Mouse (Mus musculus): ENCODE measurements around the gene Tbc1d15. TPM values are rescaled to one million over a fixed set of nuclear protein-coding genes. Genes with fewer than 3 reads are reported as not detected.
"Not testable (repeated sequence)": the region's sequence is repeated elsewhere in the genome, so short reads cannot be mapped to it uniquely, and the experiment has no call there.

The Tbc1d15 gene
- total RNA-seq, 1 experiment from 2014 or later: 99.9 TPM

DNA sequence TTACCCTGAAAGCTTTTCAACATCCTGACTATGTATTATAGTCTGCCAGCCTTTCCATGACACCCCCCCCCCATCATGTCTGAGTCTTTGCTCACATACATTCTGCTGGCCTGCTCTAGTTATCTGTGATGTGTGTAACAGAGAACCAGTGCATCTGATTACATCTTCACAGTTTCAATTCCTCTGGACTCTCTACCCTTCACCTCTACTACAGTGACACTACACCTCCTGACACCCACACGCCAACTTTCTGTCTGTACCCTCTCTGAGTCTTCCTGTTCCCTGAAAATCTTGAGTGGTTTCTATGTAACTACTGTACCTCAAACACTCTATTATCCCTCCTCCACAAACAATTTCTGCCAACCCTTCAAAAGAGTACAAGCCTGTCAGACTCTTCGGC, 5.8 kb downstream of the Tbc1d15 start:
- no peak for DNase-seq

DNA sequence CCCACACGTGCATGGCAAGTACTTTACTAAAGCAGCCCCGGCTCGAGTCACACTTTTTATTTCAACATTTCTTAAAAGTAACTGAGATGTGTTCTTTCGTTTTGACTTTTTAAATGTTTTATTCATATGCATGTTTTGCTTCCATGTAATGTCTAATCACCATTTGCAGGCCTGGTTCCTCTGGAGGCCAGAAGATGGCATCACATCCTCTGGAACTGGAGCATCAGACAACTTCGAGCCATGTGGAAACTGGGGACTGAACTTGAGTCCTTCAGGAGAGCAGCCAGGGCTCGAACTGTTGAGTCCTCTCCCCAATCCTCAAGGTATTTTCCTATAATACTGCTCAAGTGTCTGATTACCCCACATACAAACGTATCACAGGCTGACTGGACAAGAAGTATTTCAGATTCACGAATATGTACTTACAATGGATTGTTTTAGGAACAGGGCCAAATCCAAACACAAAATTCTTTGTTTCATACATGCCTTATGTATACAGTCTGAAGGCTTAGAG, 10.1 kb downstream of the Tbc1d15 start:
- no peak for DNase-seq

DNA sequence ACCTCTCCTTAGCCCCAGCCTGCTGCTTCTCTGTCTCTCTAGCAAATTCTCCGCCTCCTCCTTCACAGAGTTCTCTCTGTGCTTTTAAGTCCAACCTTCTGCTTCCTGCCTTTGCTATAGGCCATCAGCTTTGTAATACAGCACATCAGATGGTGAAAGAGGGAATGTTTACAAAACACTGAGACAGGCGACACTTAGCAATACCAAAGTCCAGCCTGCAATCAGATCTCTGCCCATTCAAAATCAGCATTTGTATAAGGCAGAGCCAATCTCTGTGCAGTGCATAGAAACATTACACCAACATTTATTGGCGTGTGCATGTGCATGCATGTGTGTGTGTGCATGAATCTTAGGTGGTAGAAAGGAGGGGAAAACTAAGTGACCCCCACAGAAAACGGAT, 13.3 kb downstream of the Tbc1d15 start:
- DNase-seq: no peak

DNA sequence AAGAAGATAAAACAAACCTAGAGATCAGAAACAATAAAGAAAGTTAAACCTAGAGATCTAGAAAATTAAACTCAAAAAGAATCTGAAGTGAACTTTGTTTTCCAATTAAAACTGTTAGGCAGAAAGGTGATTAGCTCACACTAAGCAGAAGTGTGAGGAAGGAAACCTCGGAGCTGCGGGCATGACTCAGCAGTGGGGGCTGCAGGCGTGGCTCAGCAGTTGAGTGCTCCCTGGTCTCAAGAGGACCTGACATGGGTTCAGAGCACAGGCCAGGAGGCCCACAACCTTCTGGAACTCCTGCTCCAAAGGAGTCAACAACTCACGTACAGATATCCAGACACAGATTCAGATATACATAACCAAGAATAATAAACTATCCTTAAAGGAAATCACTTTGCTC, 14.5 kb downstream of the Tbc1d15 start:
- DNase-seq: no peak

DNA sequence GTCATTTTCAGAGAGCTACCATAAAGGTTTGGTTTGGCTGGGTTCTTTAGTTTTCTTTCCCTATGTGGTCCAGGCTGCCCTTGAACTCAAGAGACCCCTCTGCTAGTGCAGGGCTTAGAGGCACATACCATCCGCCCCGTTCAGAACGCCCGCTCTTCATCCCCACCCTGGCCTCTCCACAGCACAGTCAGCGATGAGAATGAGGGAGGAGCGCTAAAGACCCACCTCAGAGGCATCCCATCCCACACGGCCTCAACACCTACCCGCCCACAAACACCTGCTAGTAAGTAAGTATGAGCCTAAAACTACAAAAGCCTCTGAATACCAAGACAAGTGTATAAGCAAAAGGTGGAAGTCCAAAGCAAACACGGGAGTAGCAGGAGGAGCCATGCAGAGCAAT, 15.8 kb downstream of the Tbc1d15 start:
- DNase-seq: no peak

DNA sequence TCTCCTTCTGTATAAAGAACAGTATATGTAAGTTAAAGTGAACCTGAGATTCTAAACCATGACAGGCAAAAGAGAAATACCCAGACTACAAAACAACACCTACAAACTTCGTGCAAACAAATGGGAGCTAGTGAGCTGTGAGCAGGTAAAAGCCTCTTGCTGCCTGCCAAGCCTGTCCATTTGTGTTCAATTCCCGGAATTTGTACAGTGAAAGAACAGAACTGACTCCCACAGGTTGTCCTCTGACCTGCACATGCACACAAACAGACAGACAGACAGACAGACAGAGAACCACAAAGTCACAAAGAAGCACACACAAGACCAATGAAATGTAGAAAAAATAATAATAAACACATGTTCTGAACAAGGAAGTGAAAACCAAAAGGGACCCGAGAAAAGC, 17.5 kb downstream of the Tbc1d15 start:
- no peak for DNase-seq

DNA sequence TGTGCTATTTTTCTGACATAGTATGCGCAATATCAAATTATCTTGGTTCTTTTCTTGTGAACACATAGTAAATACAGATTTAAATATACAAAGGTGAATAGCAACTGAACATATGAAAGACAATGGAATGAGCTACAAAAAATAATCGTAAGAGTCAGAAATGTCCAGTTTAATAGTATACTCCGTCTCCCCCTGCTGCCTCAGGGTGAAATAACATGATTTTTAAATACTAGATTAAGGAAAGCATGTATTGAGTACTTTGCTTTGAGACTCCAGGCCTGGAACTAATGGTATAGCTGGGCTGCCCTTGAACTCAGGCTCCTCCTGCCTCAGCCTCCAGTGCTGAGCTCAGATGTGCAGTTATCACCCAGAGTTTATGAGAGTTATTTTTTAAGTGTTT, 18.8 kb downstream of the Tbc1d15 start:
- no peak for DNase-seq

DNA sequence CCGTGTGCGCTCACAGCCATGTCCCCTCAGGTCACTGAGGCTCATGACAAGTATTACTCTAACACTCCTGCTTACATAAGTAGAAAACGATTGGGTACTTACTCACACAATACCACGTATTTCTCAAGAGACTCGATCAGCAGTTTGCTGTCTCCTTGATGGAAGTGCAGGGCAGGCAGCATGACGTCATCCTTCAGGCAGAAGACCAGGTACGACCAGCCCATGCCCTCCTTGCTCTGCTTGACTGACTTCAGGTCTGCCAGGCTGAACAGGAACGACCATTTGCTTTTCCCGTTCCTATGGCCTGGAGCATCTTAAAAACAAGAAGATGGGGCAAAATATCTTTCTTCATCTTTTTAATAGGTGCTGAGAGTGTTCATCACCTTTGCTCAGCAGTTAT, 22.2 kb downstream of the Tbc1d15 start:
- no peak for DNase-seq

DNA sequence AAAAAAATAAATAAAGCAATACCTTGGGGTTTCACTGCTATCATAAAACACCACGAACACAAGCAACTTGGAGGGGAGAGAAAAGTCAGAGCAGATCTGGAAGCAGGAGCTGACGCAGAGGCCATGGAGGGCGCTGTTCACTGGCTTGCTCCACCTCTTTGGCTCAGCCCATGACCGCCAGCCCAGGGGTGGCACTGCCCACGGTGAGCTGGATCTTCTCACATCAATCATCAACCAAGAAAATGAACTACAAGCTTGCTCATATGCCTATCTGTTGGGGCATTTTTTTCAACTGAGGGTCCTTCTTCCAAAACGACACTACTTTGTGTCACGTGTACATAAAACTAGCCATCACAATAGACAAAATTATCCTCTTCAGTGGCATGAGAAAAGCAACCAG, 24.7 kb downstream of the Tbc1d15 start:
- DNase-seq: no peak

DNA sequence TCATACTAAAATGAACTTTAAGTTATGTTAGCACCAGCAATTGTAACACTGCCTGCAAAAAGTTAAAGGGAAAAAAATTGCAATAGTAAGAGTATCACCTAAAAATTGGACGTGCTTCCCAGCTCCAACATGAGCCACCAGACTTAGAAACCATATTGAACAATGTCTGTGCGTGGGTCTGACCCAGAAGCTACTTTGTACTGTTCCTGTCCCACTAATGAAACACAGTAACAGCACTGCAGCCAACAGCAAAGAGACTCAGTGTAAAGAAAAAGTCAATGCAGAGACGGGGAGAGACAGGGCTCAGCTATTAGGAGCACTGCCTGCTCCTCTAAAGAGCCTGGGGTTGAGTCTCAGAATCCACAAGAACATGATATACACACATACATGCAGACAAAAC, 27.4 kb downstream of the Tbc1d15 start:
- DNase-seq: no peak

DNA sequence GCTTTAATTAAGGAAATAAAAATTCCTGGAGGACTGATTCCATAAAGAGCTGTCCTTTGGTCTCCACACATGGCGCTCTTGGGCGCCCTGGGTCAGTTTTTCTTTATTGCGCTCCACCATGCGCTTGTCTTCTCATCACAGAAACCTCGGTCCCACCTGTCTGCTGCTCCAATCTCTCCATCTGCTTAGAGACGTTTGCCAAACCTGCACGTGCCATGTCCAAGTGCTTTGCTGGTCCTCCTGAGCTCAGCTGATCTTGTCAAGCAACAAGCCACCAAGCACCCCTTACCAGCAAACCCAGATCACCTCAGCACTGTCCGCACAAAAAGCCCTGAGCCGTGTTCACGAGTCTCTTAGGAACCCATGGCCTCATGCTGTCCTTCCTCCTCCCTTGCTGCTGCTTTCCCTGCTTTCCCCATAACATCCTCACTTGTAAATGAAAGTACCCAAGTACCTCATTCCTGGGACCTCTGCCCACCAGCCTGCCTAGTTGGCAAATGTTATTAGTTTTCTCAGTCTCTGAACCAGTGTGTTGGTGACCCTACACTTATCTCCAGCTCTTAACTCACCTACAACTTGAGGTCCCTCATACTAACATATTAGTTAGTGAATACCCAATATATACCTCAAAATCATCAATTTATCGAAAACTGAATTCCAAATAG, 38.2 kb downstream of the Tbc1d15 start:
- no peak for DNase-seq

DNA sequence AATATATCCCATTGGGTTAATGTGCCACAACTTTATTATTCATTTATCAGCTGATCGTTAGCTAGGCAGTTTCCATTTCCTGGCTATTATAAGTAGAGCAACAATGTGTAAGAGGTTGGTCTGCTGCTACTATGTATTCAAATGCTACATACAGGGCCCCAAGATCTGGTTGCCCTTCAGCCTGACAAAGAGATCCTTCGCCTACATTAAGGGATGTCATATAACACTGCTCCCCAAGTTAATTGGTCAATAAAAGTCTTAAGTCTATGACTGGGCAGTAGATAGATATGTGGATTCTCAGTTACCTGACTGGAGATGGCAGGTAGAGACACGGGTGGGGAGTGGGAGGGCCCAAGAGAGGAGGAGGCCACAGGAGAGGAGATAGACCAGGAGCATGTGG, 45.4 kb downstream of the Tbc1d15 start:
- no peak for DNase-seq

DNA sequence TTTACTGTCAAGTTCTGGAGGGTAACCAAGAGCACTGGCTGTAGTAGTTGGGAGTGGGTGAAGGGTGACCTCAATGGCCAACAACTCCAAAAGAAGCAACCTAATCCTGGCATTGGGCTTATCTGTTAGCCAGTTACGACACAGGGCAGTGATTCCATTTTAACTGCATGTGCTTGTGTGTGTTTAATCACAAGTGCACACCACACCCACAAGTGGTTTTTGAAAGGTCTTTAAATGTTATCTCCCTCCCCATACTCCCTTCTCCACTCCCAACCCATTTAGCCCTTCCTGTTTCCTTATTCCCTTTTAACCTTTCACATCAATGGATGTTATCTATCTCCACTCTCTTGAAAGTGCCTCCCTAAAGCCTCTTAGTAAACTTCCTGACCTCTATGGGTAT, 46.0 kb downstream of the Tbc1d15 start:
- DNase-seq: no peak

DNA sequence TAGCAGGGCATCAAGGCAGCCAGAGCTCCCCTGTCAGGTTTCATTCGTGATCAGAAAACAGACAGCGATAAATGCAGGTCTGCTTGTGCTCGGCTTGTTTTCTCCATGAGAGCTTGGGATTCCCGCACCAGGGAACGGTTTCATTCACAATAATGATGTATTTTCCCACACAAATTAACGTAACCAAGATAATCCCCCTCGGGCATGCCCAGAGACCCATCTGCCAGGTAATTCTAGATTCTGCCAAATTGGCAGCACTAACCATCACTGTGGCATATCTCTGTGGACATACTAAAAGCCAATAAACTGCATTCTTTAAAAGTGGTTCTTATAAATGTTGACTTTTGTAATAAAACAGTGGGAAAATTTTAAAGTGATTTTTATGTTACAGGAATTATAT, 60.1 kb downstream of the Tbc1d15 start:
- no peak for DNase-seq

DNA sequence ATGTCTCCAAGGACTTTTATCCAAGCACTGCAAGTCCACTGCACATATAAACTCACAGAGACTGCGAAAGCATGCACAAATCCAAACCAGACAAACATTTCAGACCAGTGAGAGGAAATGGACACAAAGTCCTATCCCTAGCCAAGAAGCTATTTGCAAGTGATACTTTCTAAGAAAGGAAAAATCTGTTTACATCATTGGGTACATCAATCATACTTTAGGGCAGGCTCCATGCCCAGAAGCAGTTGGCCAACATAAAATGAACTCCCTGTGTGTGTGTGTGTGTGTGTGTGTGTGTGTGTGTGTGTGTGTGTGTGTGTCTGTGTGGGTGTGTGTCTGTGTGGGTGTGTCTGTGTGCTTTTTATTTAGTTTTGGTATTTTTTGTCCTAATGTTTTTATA, 63.9 kb downstream of the Tbc1d15 start:
- DNase-seq: no peak

DNA sequence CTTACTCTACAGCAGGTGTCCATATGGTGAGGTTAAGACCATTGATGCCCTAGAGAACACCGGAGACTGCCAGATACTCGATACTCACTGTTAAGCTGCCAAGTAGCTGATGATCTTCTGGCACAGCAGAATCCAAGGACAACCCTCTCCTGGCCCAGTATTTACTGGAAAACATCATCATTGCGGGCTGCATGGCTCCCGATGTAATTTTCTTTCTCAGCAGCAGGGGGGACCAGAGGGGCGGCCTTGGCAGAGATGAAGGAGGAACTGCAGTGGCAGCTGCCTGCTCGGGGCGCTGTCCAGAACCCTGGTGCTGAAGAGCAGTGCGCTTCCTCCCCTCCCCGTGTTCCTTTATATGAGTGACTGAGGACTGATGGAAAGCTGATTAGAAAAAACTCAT, 66.6 kb downstream of the Tbc1d15 start, which contains the start of gene Tph2:
Gene Tph2, minus strand, starts transcription at position 326 of the 400 bp plus-strand sequence.
- peak; percentile 77 for DNase-seq

DNA sequence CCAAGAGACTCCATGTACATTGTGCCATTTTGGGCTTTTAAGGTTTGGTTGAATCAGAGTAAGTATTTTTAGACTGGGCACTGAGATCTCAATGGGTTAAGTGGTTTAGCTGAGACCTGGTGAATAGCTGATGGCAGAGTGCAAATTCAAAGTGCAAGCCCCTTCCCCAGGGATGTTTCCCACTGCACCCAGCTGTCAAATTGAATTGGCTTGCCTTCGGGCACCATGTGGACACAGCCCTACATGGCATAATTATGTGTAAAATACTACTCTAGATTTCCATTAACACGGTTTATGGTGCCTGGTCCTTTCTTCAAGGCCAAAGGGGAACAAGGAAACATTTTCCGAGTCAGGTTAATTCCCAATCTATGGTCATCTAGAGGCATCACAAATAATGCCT, 70.2 kb downstream of the Tbc1d15 start:
- no peak for DNase-seq

DNA sequence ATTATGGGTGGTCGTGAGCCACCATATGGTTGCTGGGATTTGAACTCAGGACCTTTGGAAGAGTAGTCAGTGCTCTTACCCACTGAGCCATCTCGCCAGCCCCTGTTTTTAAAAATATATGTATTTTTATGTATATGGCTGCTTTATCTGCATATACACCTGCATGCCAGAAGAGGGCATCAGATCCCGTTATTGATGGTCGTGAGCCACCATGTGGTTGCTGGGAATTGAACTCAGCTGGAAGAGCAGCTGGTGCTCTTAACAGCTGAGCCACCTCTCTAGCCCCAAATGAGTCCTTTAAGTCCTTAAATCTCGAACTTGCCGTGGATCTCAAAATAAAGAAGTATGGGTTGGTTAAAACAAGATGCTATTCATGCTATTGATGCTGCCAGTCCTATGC, 73.2 kb downstream of the Tbc1d15 start:
- not testable (repeated sequence) for DNase-seq

DNA sequence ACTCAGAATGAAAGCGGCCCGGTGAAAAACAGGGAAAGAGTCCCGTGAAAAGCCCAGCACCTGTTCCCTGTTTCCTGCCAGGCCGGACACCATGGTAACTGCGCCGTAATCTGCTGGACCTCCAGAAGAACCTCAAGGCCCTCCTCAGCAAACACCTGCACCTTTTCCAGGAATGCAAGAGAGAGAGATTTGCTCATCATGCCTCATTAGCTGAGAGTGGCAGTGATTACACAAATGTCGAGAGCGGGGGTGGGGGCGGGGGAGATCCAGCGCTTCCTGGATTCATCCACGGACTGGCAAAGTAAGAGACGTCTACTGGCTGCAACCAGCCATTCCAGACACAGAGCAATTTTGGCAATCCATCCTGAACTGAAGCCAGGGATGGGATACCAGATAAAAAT, 75.7 kb downstream of the Tbc1d15 start:
- no peak for DNase-seq

DNA sequence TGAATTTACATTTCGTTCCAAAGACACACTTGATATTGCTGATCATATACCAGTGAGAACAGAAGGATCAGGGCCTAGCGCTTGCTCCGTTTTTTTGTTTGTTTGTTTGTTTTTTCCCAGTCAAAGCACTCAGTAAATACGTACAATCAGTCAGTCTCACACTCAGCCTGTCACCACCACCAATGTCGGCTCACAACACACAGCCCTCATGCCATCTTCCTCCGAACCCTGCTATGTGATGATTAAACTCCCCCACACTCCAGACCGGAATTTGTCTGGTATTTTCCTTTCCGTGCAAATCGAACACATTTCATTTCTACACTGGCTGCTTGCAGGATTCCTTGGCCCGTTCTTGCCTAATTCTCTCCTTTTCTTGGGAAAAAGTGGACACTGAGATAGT, 77.9 kb downstream of the Tbc1d15 start:
- DNase-seq: no peak

DNA sequence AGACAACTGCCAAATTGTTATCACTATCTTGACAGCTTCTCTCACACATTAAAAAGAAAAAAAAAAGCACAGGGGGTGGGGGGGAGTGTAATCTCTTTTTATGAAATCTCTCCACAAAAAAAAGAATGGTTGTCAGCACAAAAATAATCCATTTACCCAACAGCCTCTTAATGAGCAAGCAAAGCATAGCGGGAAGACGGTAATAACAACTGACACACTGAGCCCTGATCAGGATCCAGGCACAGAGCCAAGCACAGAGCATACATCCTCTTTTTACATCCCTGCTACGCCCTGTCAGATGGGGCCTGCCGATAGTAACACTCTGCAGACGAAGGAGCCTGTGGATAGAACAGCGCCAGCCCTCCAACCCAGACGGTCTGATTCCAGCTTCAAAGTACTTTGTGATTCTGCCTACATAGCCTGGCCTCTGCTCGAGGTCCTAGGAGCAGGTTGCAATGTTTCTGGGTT, 79.9 kb downstream of the Tbc1d15 start:
- DNase-seq: no peak

DNA sequence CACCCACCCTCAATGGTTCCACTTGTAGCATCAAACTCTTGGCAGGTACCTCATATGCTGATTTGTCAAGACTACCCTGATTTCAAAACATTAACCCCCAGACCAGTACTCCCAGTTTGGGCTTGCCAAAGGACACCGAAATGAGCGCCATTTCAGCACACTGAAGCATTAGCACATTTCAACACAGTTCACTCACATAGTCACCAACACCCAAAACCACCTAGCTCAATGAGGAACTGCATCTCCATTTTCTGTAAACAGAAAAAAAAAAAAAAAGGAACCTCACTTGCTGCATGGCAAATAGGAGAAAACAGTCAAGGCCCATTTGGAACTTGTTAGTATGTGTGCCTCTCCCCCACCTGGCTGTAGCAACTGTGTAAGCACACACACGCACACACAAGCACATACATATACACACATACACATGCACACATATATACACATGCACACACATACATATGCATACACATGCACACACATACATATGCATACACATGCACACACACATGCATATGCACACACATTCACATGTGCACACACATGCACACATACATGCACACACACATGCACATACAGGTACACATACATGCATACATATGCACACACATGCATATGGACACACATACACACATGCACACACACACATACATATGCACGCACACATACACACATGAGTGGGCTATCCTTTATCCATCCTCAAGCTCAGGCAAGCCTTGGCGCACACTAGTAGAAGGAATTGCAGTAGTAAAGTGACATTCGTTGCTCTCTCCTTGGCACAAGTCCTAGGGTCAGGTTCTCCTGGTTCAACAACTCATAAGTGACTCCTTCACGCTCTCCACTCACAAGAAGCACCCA, 80.5 kb downstream of the Tbc1d15 start:
- DNase-seq: no peak

DNA sequence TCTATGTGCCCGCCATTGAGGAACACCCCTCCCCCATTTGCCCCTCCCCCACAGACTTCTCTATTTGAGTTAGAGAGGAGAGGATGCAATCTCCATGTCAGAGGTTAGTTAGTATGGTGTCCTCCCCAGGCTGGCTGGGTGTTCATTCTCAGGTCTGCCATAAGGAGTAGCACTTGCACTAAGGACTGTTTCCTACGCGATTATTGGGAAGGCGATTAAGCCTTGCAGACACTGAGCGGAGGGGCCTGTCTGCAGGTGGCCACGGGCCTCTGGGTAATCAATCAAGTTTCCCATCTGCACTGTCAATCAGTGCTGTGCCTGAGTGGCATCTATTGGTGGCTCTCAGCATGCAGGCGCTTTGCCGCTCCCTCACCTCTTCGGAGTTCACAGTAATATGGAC, 81.9 kb downstream of the Tbc1d15 start:
- no peak for DNase-seq

DNA sequence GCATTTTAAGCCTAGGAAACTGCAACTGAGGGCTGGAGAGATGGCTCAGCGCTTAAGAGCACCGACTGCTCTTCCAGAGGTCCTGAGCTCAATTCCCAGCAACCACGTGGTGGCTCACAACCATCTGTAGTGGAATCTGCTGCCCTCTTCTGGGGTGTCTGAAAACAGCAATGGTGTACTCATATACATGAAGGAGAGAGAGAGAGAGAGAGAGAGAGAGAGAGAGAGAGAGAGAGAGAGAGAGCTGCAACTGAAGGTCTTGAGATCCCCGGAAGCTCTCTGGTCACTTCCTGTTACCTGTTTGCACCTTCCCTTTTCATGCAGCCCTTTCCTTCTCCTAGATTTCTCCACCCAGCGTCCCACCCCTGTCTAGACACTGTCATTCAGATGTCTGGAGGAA, 91.0 kb downstream of the Tbc1d15 start:
- no peak for DNase-seq

Data from adrenal gland, postnatal 25 days (tissue).